Mouse (Mus musculus) cortical plate, adult 2 months (tissue): Measurements from ENCODE around the gene Prpf3. TPM values are rescaled to one million over a fixed set of nuclear protein-coding genes. Genes with fewer than 3 reads are reported as not detected.
"Not testable (repeated sequence)": the region's sequence is repeated elsewhere in the genome, so short reads cannot be mapped to it uniquely, and the experiment has no call there.

Source experiments
- H3K27ac ChIP-seq: fragments of 200-500 bp; 2 replicates; pipeline ENCODE4 v1.5.1; 2012; ENCODE audit warnings: low read length, control low read depth, inconsistent platforms; ENCODE audit not compliant: insufficient read depth
- H3K4me1 ChIP-seq: fragments of 200-500 bp; 2 replicates; pipeline ENCODE4 v1.6.1; 2011; ENCODE audit warnings: low read length; ENCODE audit not compliant: control insufficient read depth, insufficient read depth
- H3K4me3 ChIP-seq: fragments of 200-500 bp; 2 replicates; pipeline ENCODE4 v1.5.1; 2011; ENCODE audit warnings: mild to moderate bottlenecking, low read length, control low read depth; ENCODE audit not compliant: insufficient read depth
- CTCF ChIP-seq: fragments of 200-500 bp; IDR thresholded peaks from 2 replicates; pipeline ENCODE4 v1.5.1; 2011; ENCODE audit warnings: mild to moderate bottlenecking, control low read depth, low read length; ENCODE audit not compliant: insufficient read depth; ENCODE audit errors: extremely low read depth
- POLR2A ChIP-seq: fragments of 200-500 bp; IDR thresholded peaks from 2 replicates; pipeline ENCODE4 v1.6.1; 2011; ENCODE audit warnings: mild to moderate bottlenecking, low read length, control low read depth; ENCODE audit not compliant: insufficient read depth; ENCODE audit errors: extremely low read depth
- polyA plus RNA-seq: library from polyadenylated mRNA; depleted of rRNA; stranded (reverse); fragments of >200 nt; gene quantifications from 2 replicates; pipeline ENCODE4 v1.2.3, GENCODE M21; 2012

Prpf3 gene
- polyA plus RNA-seq, 1 experiment = 36.0 TPM

DNA sequence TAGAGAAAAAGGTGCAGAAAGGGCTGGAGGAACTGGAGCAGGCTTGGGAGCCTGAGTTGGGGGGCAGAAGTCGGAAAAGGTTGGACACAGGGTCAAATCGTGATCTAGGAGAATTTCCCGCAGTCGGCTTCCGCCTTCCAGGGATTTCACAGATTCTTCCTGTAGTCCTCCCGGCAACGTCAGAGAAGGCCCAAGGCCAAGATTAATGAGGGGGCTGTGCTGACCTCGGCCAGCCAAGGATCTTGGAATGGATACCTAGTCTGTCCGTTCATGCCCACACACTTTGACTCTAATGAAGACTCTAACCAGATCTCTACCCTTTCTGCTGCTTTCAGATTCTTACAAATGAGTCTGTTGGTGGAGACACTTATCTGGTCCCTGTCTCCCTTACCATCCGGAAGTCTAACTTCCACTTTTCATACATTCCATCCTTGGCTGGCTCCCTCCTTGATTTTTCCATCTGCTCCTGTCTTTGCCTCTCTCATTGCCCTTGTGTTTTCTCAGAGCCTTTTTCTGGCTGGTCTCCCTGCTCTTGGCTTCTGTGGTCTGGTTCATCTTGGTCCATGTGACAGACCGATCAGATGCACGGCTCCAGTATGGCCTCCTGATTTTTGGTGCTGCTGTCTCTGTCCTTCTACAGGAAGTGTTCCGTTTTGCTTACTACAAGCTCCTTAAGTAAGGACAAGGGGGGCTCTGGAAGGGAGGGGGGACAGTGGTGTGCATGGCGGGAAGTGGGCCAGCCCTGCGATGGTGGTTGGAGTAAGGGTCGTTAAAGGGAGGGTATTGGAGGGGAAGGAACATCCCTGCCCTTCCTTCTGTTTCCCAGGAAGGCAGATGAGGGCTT lies 38.9 kb upstream of the Prpf3 start:
- no peak for TF ChIP-seq POLR2A
- TF ChIP-seq CTCF = no peak
- H3K4me3 ChIP-seq = peak overlapping the region; percentile 96
- 0 out of 2 replicates have a peak, but pooled peaks cover 3% of the 10 kb centered on the region for H3K4me1 ChIP-seq
- H3K27ac ChIP-seq = peak overlapping the region; percentile 95

DNA sequence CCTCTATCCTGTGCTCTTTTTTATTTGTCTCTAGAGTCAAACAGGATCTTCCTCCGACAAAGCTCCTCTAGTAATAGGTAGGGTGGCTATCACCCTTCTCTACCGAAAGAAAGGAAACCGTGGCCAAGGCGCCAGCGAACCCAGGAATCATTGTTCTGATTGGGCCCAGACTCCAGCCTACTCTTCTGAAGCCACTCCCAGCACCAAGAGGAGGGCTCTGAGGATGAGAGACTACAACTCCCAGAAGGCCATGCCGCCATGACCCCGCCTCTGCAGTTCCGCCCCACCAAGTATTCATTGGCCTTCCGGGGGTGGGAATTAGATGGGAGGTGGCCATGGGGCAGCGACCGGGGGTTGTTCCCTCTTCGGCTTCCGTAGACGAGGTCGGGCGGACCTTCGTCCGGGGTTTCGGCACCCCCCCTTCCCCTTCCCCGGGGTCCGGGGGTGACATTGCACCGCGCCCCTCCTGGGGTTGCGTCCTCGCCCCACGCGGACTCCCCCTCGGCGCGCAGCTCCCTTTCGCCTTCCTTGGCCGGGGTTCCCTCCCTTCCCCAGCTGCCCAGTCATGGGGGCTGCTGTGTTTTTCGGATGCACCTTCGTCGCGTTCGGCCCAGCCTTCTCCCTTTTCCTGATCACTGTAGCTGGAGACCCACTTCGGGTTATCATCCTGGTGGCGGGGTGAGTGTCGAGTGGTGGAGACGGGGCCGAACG lies 38.1 kb upstream of the Prpf3 start, which contains the start of gene Aph1a:
Gene Aph1a (plus strand): TSS at position 364 of the 711 bp plus-strand sequence.
- Histone ChIP-seq H3K27ac (peak within 1 kb of the TSS; percentile 95), H3K4me3 (peak within 1 kb of the TSS; percentile 96)
- not testable (repeated sequence) for H3K4me1 ChIP-seq
- TF ChIP-seq POLR2A = peak; percentile 78

DNA sequence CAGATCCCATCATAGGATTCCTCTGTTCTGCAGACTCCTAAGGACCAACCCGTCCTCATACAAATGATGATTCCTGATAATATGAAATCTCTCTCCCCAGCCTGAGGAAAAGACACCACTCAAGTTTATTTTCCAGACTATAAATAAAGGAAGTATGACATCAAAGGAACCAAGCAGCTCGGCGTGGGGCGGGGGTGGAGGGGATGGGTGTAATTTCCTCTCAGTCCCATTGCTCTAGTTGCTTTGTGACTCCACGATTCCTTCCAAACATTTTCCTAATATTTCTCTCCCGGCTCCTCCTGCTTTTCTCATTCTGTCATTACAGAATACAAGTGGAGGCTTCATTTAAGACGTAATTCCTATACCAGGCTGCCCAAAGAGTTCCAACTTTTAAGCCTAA lies 37.4 kb upstream of the Prpf3 start:
- Histone ChIP-seq H3K27ac (peak overlapping the region; percentile 56; the same call in 1 of the 2 replicates), H3K4me1 (0 out of 2 replicates have a peak, but pooled peaks cover 3% of the 10 kb centered on the region), H3K4me3 (no peak overlapping the region; the same call in 1 of the 2 replicates)
- no peak for TF ChIP-seq CTCF
- TF ChIP-seq POLR2A = no peak

DNA sequence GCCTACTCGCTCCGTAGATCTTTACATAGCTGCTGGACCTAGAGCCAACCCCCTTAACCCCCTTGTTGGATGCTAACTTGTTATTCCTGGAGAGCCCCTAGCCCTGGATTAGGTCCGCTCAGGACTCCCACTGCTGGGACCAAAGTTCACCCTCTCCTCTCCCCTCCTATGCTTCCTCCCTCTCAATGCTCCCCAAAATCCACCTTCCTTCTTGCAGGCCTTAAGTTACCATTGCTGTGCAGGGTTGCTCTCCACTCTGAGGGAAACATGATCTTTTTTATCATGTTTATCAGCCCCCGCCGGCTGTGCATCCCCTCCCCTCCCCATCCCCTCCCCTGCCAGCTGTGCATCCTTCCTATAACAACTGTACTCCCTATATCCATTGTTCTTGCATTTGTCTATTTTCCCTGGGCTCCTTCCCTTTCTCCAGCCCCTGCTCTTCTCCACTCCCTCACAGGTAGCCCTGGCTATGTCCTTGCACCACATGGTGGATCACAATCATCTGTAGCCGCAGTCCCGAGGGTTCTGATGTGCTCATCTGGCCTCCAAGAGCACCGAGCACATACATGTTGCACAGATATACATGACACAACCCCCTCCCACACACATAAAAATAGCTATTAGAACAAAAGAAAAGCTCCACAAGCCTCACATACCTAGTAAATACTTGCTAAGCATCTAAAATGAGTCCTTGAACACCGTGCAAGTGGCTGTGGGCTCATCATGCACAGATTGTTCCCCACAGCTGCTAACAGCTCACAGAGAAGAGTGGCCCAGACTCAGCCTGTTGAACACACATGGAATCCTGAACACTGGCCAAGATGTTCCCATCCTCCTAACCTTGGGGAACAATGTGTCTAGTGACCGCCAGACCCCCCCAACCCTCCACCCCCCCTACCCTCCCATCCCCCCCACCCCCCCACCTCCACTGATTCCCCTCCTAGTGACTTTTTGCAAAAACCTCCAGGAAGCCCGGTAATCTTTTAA lies 36.7 kb upstream of the Prpf3 start:
- H3K4me3 ChIP-seq = no peak overlapping the region
- no peak for TF ChIP-seq CTCF
- TF ChIP-seq POLR2A = no peak
- H3K4me1 ChIP-seq = 0 out of 2 replicates have a peak, but pooled peaks cover 3% of the 10 kb centered on the region
- H3K27ac ChIP-seq = peak overlapping the region; percentile 90

DNA sequence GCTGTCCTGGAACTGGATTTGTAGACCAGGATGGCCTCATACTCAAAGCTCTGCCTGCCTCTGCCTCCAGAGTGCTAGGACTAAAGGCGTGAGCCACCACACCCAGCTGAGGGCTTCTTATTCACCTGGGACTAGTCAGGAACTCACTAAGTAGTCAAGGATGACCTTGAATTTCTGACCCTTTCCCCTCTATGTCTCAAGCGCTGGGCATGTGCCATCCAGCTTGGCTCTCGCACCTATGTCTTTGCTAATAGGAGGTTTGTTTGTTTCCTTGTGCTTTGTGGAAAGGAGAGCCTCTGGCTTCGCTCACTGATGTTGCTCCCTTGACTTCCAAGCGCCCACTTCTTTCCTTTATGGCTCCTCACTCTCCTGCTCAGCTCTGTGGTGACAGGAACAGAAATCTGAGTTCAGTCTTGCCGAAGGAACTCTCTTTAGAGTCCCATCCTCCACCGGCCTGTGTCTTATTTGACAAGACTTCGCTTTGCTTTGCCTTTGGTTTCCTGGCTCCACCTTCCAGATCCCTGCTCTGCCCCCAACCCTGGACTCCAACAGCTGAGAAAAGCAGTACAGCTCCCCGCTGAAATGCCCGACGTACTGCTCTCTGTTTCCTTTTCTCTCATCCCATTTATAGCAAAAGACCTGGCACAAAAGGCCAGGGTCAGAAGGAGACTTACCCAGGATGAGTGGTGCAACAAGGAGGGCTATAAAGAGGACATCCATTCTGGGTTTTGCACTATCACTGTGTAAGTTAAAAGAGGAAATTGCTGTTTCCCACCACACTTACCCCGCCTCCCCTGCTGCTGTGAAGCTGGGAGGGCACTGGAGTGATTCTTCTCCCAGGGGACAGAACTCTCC lies 35.8 kb upstream of the Prpf3 start, which contains the start of gene BC028528:
Gene BC028528 (minus strand): TSS at position 795 of the 855 bp plus-strand sequence.
- Histone ChIP-seq H3K27ac (peak within 1 kb of the TSS; percentile 90), H3K4me1 (0 out of 2 replicates have a peak, but pooled peaks cover 3% of the 10 kb centered on the region), H3K4me3 (peak within 1 kb of the TSS; percentile 8)
- TF ChIP-seq POLR2A = no peak

DNA sequence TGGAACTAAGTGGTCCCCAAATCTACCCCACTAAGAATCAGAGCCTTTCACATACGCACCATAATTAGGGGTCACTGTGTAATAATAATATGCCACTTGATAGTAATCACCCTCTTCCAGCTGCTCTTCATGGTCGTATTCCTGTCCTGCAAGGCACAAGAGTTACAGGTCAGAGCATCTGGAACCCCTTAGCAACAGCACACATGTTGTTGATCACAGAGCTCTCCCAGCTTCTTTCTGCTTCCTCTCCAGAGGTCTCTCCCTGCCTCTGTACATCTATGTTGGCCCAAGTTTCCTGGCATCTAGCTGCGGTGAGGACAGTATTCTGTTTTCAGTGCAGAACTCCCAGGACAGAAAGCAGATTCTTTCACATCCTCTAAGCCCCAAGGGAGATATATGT lies 34.0 kb upstream of the Prpf3 start:
- no peak overlapping the region for H3K27ac ChIP-seq
- 0 out of 2 replicates have a peak, but pooled peaks cover 3% of the 10 kb centered on the region for H3K4me1 ChIP-seq
- no peak overlapping the region for H3K4me3 ChIP-seq
- TF ChIP-seq CTCF (no peak), POLR2A (no peak)

DNA sequence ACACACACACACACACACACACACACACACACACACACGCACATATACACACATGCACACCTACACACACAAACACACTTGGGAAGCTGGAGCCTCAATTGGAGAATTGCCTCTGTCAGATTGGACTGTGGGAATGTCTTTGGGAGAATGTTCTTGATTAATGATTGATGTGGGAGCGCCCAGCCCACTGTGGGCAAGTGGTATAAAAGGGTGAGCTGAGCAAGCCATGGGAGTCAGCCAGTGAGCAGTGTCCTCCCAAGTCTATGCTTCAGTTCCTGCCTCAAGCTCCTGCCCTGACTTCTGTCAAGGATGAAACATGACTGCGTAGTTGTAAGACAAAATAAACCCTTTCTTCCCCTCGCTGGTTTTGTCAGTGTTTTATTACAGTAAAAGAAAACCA lies 31.9 kb upstream of the Prpf3 start:
- H3K4me1 ChIP-seq = peaks cover 4% of the 10 kb centered on the region; the same call in 1 of the 2 replicates
- no peak overlapping the region for H3K4me3 ChIP-seq
- no peak for TF ChIP-seq POLR2A
- no peak for TF ChIP-seq CTCF
- no peak overlapping the region for H3K27ac ChIP-seq

DNA sequence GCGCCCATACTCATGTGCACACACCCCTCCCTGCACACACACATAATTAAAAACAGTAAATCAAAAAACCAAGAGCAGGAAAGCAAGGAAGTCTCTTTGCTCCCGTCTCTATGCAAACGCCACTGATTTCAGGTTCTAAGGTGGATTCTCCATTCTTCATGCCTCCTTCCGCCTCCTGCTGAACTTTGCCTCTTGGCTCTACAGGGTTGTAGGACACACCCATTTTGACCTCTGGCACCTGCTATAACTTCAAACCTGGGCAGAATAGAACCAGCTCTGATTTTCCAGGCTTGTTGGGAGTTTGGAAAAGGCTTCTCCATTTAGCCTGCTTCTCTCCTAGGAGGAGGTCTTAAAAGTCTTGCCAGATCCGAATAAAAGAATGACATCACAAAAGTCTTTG lies 28.7 kb upstream of the Prpf3 start:
- TF ChIP-seq CTCF (no peak), POLR2A (no peak)
- peaks cover 1% of the 10 kb centered on the region; the same call in 1 of the 2 replicates for H3K4me1 ChIP-seq
- no peak overlapping the region for H3K27ac ChIP-seq
- H3K4me3 ChIP-seq = no peak overlapping the region
